Mouse (Mus musculus): ENCODE data around the gene Gfm2. TPM values are rescaled to one million over a fixed set of nuclear protein-coding genes. Genes with fewer than 3 reads are reported as not detected.

Gfm2 gene
- polyA plus RNA-seq, 1 experiment = 34.5 TPM

GRCm38 (mm10) chr13:97145834-97146233 lies 8.1 kb downstream of the Gfm2 start:
- peak; percentile 69 for DNase-seq (ENCODE audit: low read depth)
- TF ChIP-seq POLR2A (IDR thresholded peaks at IDR 0.05; ENCODE audit: borderline replicate concordance, extremely low read depth, insufficient read depth, insufficient read length, poor library complexity, severe bottlenecking) (no peak), CTCF (IDR thresholded peaks at IDR 0.05; ENCODE audit: borderline replicate concordance, extremely low read depth, insufficient read depth, insufficient read length) (peak; percentile 54)

- TF ChIP-seq POLR2A (IDR thresholded peaks at IDR 0.05; ENCODE audit: borderline replicate concordance, extremely low read depth, insufficient read depth, insufficient read length, poor library complexity, severe bottlenecking) (no peak), CTCF (IDR thresholded peaks at IDR 0.05; ENCODE audit: borderline replicate concordance, extremely low read depth, insufficient read depth, insufficient read length) (no peak)
- DNase-seq (ENCODE audit: low read depth) = no peak
Measured at GRCm38 (mm10) chr13:97175520-97176264, 38.0 kb downstream of the Gfm2 start.

- TF ChIP-seq CTCF (IDR thresholded peaks at IDR 0.05; ENCODE audit: borderline replicate concordance, extremely low read depth, insufficient read depth, insufficient read length) (no peak), POLR2A (IDR thresholded peaks at IDR 0.05; ENCODE audit: borderline replicate concordance, extremely low read depth, insufficient read depth, insufficient read length, poor library complexity, severe bottlenecking) (no peak)
- no peak for DNase-seq (ENCODE audit: low read depth)
Measured at GRCm38 (mm10) chr13:97176731-97177130, 39.0 kb downstream of the Gfm2 start.

GRCm38 (mm10) chr13:97178943-97179342 lies 41.2 kb downstream of the Gfm2 start:
- TF ChIP-seq POLR2A (IDR thresholded peaks at IDR 0.05; ENCODE audit: borderline replicate concordance, extremely low read depth, insufficient read depth, insufficient read length, poor library complexity, severe bottlenecking) = no peak
- TF ChIP-seq CTCF (IDR thresholded peaks at IDR 0.05; ENCODE audit: borderline replicate concordance, extremely low read depth, insufficient read depth, insufficient read length) = no peak
- no peak for DNase-seq (ENCODE audit: low read depth)

GRCm38 (mm10) chr13:97180113-97180828 lies 42.5 kb downstream of the Gfm2 start:
- no peak for TF ChIP-seq CTCF (IDR thresholded peaks at IDR 0.05; ENCODE audit: borderline replicate concordance, extremely low read depth, insufficient read depth, insufficient read length)
- no peak for TF ChIP-seq POLR2A (IDR thresholded peaks at IDR 0.05; ENCODE audit: borderline replicate concordance, extremely low read depth, insufficient read depth, insufficient read length, poor library complexity, severe bottlenecking)
- DNase-seq (ENCODE audit: low read depth) = peak; percentile 75

GRCm38 (mm10) chr13:97182821-97183220 lies 45.1 kb downstream of the Gfm2 start:
- DNase-seq (ENCODE audit: low read depth) = no peak
- no peak for TF ChIP-seq POLR2A (IDR thresholded peaks at IDR 0.05; ENCODE audit: borderline replicate concordance, extremely low read depth, insufficient read depth, insufficient read length, poor library complexity, severe bottlenecking)

GRCm38 (mm10) chr13:97184168-97184567 lies 46.4 kb downstream of the Gfm2 start:
- TF ChIP-seq CTCF (IDR thresholded peaks at IDR 0.05; ENCODE audit: borderline replicate concordance, extremely low read depth, insufficient read depth, insufficient read length) (no peak), POLR2A (IDR thresholded peaks at IDR 0.05; ENCODE audit: borderline replicate concordance, extremely low read depth, insufficient read depth, insufficient read length, poor library complexity, severe bottlenecking) (no peak)
- no peak for DNase-seq (ENCODE audit: low read depth)

- TF ChIP-seq POLR2A (IDR thresholded peaks at IDR 0.05; ENCODE audit: borderline replicate concordance, extremely low read depth, insufficient read depth, insufficient read length, poor library complexity, severe bottlenecking) = no peak
- TF ChIP-seq CTCF (IDR thresholded peaks at IDR 0.05; ENCODE audit: borderline replicate concordance, extremely low read depth, insufficient read depth, insufficient read length) = no peak
- no peak for DNase-seq (ENCODE audit: low read depth)
Measured at GRCm38 (mm10) chr13:97184656-97185055, 46.9 kb downstream of the Gfm2 start.

- no peak for DNase-seq (ENCODE audit: low read depth)
- TF ChIP-seq CTCF (IDR thresholded peaks at IDR 0.05; ENCODE audit: borderline replicate concordance, extremely low read depth, insufficient read depth, insufficient read length) (no peak), POLR2A (IDR thresholded peaks at IDR 0.05; ENCODE audit: borderline replicate concordance, extremely low read depth, insufficient read depth, insufficient read length, poor library complexity, severe bottlenecking) (no peak)
Measured at GRCm38 (mm10) chr13:97186346-97186745, 48.6 kb downstream of the Gfm2 start.

- TF ChIP-seq CTCF (IDR thresholded peaks at IDR 0.05; ENCODE audit: borderline replicate concordance, extremely low read depth, insufficient read depth, insufficient read length) (no peak), POLR2A (IDR thresholded peaks at IDR 0.05; ENCODE audit: borderline replicate concordance, extremely low read depth, insufficient read depth, insufficient read length, poor library complexity, severe bottlenecking) (no peak)
- no peak for DNase-seq (ENCODE audit: low read depth)
Measured at GRCm38 (mm10) chr13:97187693-97188092, 50.0 kb downstream of the Gfm2 start.

GRCm38 (mm10) chr13:97192649-97193048 lies 54.9 kb downstream of the Gfm2 start:
- no peak for DNase-seq (ENCODE audit: low read depth)
- no peak for TF ChIP-seq POLR2A (IDR thresholded peaks at IDR 0.05; ENCODE audit: borderline replicate concordance, extremely low read depth, insufficient read depth, insufficient read length, poor library complexity, severe bottlenecking)
- TF ChIP-seq CTCF (IDR thresholded peaks at IDR 0.05; ENCODE audit: borderline replicate concordance, extremely low read depth, insufficient read depth, insufficient read length) = no peak

- TF ChIP-seq POLR2A (IDR thresholded peaks at IDR 0.05; ENCODE audit: borderline replicate concordance, extremely low read depth, insufficient read depth, insufficient read length, poor library complexity, severe bottlenecking) = no peak
- TF ChIP-seq CTCF (IDR thresholded peaks at IDR 0.05; ENCODE audit: borderline replicate concordance, extremely low read depth, insufficient read depth, insufficient read length) = no peak
- DNase-seq (ENCODE audit: low read depth) = peak; percentile 97
Measured at GRCm38 (mm10) chr13:97193420-97193819, 55.7 kb downstream of the Gfm2 start.

Measured in brain, embryonic 14.5 days (tissue).